Mouse (Mus musculus) brain, embryonic 14.5 days (tissue): ENCODE results near the gene Fgf15.
"Not testable (repeated sequence)": the region's sequence is repeated elsewhere in the genome, so short reads cannot be mapped to it uniquely, and the experiment has no call there.

ENCODE experiments used
- CTCF ChIP-seq: fragments of 200-500 bp; IDR thresholded peaks from 2 replicates; pipeline ENCODE4 v1.5.1; 2012; ENCODE audit warnings: inconsistent platforms, mild to moderate bottlenecking, moderate library complexity, borderline replicate concordance; ENCODE audit not compliant: insufficient read depth, insufficient read length; ENCODE audit errors: extremely low read depth
- POLR2A ChIP-seq: fragments of 200-500 bp; IDR thresholded peaks from 2 replicates; pipeline ENCODE4 v1.6.1; 2012; ENCODE audit warnings: mild to moderate bottlenecking, inconsistent platforms, borderline replicate concordance; ENCODE audit not compliant: poor library complexity, insufficient read depth, insufficient read length, severe bottlenecking; ENCODE audit errors: extremely low read depth

DNA sequence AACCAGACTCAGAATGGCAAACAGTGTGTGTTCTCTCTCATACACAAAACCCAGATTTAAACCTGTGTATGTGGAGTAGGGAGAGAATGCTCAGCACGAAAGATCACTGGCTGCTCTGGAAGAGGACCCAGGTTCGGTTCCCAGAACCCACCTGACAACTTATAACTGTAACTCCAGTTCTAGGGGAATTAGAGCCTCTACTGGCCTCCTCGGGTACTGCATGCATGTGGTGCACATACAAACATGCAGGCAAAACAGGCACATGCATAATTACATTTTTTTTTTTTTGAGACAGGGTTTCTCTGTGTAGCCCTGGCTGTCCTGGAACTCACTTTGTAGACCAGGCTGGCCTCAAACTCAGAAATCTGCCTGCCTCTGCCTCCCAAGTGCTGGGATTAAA is 9.2 kb downstream of the Fgf15 start:
- TF ChIP-seq CTCF: peak; percentile 19; the same call in 1 of the 2 replicates
- not testable (repeated sequence) for TF ChIP-seq POLR2A
